Mouse (Mus musculus) lung, postnatal 0 days (tissue): ENCODE measurements at regions not wholly inside any gene's neighbourhood (a gene's known extent, or its start where the extent isn't known, plus 50 kb on each side); places are given as distances from the start of the nearest gene placed in this dataset.

Experiments
- CTCF ChIP-seq: IDR thresholded peaks from 2 replicates; pipeline ENCODE4 v1.5.1; 2016; ENCODE audit warnings: antibody characterized with exemption, mild to moderate bottlenecking
- EP300 ChIP-seq: IDR thresholded peaks from 2 replicates; pipeline ENCODE4 v1.6.1; 2016; ENCODE audit warnings: antibody characterized with exemption, mild to moderate bottlenecking, control low read depth

DNA sequence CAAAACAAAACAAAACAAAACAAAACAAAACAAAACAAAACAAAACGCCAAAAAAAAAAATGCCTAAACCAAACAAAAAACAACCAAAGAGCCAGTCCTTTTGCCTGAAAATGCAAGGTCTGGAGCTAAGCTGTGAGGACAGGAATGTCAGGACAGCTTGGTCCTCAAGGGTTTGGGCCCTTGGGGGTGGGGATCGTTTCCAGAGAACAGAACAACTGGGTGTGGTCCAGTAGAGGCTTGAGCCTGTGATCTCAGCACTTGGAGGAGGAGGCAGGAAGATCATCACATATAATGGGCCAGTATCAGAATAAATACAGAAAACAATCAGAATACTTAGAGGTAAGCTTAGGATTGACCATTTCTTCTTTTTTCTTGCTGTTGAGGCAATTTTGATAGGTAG, 289.5 kb upstream of the Tgfbr2 start:
- TF ChIP-seq CTCF (no peak), EP300 (no peak)
